Mouse (Mus musculus) splenic B cell, adult 2 months (primary cell): ENCODE results near the gene Dcp1b.

Source experiments
- DNase-seq: peaks from one replicate; pipeline ENCODE4 v3.0.0-alpha.2; 2011; ENCODE audit warnings: low read depth, low spot score
- H3K27me3 ChIP-seq: 2 replicates; pipeline ENCODE4 v1.6.1; 2012; ENCODE audit warnings: mild to moderate bottlenecking, low read length, moderate library complexity, mixed read lengths; ENCODE audit not compliant: control insufficient read depth, poor library complexity, insufficient read depth, severe bottlenecking
- H3K36me3 ChIP-seq: 2 replicates; pipeline ENCODE4 v1.6.1; 2012; ENCODE audit warnings: mild to moderate bottlenecking, low read length, moderate library complexity, mixed read lengths; ENCODE audit not compliant: control insufficient read depth, poor library complexity, insufficient read depth, severe bottlenecking

Dcp1b gene

GRCm38 (mm10) chr6:119235441-119235840 lies 60.4 kb downstream of the Dcp1b start:
- no peaks in the 10 kb centered on the region for H3K36me3 ChIP-seq
- no peaks in the 10 kb centered on the region for H3K27me3 ChIP-seq
- DNase-seq, result no peak

GRCm38 (mm10) chr6:119236241-119236640 lies 61.2 kb downstream of the Dcp1b start, which contains the start of gene Cacna2d4:
Cacna2d4 (plus strand) TSS chr6:119236526.
- Histone ChIP-seq H3K36me3 (no peaks in the 10 kb centered on the region), H3K27me3 (no peaks in the 10 kb centered on the region)
- no peak for DNase-seq

GRCm38 (mm10) chr6:119237427-119237989 lies 62.5 kb downstream of the Dcp1b start:
- Histone ChIP-seq H3K27me3 (no peaks in the 10 kb centered on the region), H3K36me3 (no peaks in the 10 kb centered on the region)
- DNase-seq, result no peak

- Histone ChIP-seq H3K27me3 (no peaks in the 10 kb centered on the region), H3K36me3 (no peaks in the 10 kb centered on the region)
- DNase-seq, result no peak
Observed at GRCm38 (mm10) chr6:119239341-119240005, 64.4 kb downstream of the Dcp1b start.

- Histone ChIP-seq H3K36me3 (no peaks in the 10 kb centered on the region), H3K27me3 (no peaks in the 10 kb centered on the region)
- no peak for DNase-seq
Observed at GRCm38 (mm10) chr6:119240256-119240655, 65.2 kb downstream of the Dcp1b start.

- no peaks in the 10 kb centered on the region for H3K27me3 ChIP-seq
- no peak for DNase-seq
- no peaks in the 10 kb centered on the region for H3K36me3 ChIP-seq
Observed at GRCm38 (mm10) chr6:119240871-119241705, 66.0 kb downstream of the Dcp1b start.

GRCm38 (mm10) chr6:119246082-119246481 lies 71.0 kb downstream of the Dcp1b start:
- no peaks in the 10 kb centered on the region for H3K27me3 ChIP-seq
- DNase-seq, result no peak
- H3K36me3 ChIP-seq, result no peaks in the 10 kb centered on the region

- H3K36me3 ChIP-seq, result no peaks in the 10 kb centered on the region
- no peaks in the 10 kb centered on the region for H3K27me3 ChIP-seq
- DNase-seq, result no peak
Observed at GRCm38 (mm10) chr6:119248578-119248977, 73.5 kb downstream of the Dcp1b start.

GRCm38 (mm10) chr6:119249726-119250125 lies 74.7 kb downstream of the Dcp1b start:
- Histone ChIP-seq H3K36me3 (no peaks in the 10 kb centered on the region), H3K27me3 (no peaks in the 10 kb centered on the region)
- no peak for DNase-seq

- DNase-seq, result no peak
- Histone ChIP-seq H3K36me3 (no peaks in the 10 kb centered on the region), H3K27me3 (no peaks in the 10 kb centered on the region)
Observed at GRCm38 (mm10) chr6:119251704-119252103, 76.7 kb downstream of the Dcp1b start.
